Mouse (Mus musculus): ENCODE data around the gene Rps29. TPM values are rescaled to one million over a fixed set of nuclear protein-coding genes. Genes with fewer than 3 reads are reported as not detected.
"Not testable (repeated sequence)": the region's sequence is repeated elsewhere in the genome, so short reads cannot be mapped to it uniquely, and the experiment has no call there.

The Rps29 gene
- 755 and 1,361 TPM in 2 replicates for polyA plus RNA-seq (2012; ENCODE audit: insufficient read depth, insufficient read length, missing spikeins)

DNA sequence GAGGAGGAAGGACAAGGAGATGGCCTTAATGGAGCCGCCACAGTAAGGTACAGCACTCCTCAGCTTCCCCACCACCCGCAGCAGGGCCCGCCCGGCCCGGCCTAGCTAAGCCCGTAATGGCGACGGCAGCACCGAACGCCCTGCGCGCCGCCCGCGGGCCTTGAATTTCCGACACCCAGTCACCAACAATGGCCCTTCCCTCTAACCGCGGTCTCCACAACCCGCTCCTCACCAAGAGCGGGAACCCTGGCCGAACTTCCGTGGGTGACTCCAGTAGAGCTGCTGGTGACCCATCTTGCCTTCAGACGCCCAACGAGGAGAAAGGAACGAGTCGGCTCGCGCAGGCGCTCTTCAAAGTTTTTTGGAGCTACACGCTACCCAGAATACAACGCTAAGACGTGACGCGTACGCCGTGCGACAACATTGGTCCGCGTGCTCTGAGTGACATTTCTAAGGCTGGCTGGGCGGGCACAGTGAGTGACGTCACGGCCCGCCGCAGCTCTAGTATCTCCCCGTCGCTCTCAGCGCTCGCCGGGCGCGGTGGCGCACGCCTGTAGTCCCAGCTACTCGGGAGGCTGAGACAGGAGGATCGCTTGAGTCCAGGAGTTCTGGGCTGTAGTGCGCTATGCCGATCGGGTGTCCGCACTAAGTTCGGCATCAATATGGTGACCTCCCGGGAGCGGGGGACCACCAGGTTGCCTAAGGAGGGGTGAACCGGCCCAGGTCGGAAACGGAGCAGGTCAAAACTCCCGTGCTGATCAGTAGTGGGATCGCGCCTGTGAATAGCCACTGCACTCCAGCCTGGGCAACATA, at the start of gene Rps29:
Rps29 (minus strand) TSS at position 422 of the 813 bp plus-strand sequence.
- Histone ChIP-seq H3K27ac (replicated peaks; ENCODE audit: low read depth, low read length) (peak within 1 kb of the TSS; percentile 85), H3K4me3 (ENCODE audit: insufficient read depth, low read depth, low read length) (peak within 1 kb of the TSS; percentile 82)
- not testable (repeated sequence) for H3K4me1 ChIP-seq (ENCODE audit: control insufficient read depth, insufficient read depth, insufficient read length, low read length)

GRCm38 (mm10) chr12:69208520-69208919, 49.5 kb upstream of the Rps29 start:
- H3K4me3 ChIP-seq (ENCODE audit: insufficient read depth, low read depth, low read length), result no peak overlapping the region
- H3K27ac ChIP-seq (replicated peaks; ENCODE audit: low read depth, low read length), result no peak overlapping the region
- H3K4me1 ChIP-seq (ENCODE audit: control insufficient read depth, insufficient read depth, insufficient read length, low read length), result no peaks in the 10 kb centered on the region

DNA sequence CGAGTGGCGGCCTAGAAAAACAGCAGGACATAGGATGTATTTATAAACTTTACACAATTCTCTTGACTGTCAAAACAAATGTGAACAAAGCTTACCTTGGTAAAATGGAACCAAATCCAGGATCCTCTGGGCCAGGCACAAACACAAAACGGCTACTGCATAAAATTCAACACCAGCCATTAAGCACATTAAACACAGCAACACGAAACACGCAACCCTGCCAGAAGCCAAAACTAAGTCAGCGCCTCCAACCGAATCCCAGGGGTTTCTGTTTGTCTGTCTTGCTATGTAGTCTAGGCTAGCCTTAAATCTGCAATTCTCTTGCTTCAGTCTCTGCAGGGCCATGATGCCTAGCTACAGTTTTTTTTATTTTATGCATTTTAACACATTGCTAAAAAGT, 48.9 kb upstream of the Rps29 start:
- Histone ChIP-seq H3K4me1 (ENCODE audit: control insufficient read depth, insufficient read depth, insufficient read length, low read length) (no peaks in the 10 kb centered on the region), H3K27ac (replicated peaks; ENCODE audit: low read depth, low read length) (no peak overlapping the region), H3K4me3 (ENCODE audit: insufficient read depth, low read depth, low read length) (no peak overlapping the region)

DNA sequence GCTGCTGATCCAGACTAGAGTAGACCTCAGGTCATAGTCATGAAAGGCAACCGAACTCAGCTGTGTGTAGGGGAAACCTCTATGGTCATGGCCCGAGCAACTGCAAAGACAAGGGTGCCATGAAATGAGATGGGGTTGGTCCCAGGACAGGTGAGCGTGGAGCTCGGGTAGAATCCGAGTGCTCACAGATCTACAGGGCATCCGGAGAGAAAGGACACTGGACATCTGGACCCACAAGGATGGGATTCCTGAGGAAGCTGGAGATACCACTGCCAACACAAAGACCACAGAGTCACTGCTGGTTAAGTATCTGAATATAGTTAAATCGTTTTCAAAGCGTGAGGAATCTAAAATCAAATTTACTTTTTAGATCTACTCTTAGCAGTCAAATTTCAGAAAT, 48.4 kb upstream of the Rps29 start:
- Histone ChIP-seq H3K27ac (replicated peaks; ENCODE audit: low read depth, low read length) (no peak overlapping the region), H3K4me3 (ENCODE audit: insufficient read depth, low read depth, low read length) (no peak overlapping the region), H3K4me1 (ENCODE audit: control insufficient read depth, insufficient read depth, insufficient read length, low read length) (no peaks in the 10 kb centered on the region)

GRCm38 (mm10) chr12:69204052-69204833, 45.3 kb upstream of the Rps29 start, which contains the start of gene Gm49384:
Gm49384 (minus strand) TSS chr12:69204267.
- H3K27ac ChIP-seq (replicated peaks; ENCODE audit: low read depth, low read length), result no peak within 1 kb of the TSS
- no peaks in the 10 kb centered on the region for H3K4me1 ChIP-seq (ENCODE audit: control insufficient read depth, insufficient read depth, insufficient read length, low read length)

DNA sequence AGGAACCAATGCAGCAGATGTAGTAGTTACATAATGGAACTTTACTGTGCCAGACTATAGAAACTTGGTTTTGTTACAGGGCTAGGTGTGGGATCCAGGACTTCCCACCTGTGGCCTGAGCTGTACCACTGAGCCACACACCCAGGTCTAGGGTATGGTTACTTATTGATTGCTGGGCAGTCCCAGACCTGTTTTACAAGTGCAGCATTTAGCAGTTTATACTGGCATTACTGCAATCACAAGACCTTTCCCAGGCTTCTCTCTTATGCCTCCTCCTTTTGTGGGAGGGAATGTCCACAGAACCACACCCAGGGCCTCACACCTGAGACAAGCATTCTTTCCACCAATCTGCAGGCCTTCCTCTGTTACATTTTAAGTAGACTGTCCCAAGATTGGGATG, 40.0 kb upstream of the Rps29 start:
- no peak overlapping the region for H3K27ac ChIP-seq (replicated peaks; ENCODE audit: low read depth, low read length)
- H3K4me1 ChIP-seq (ENCODE audit: control insufficient read depth, insufficient read depth, insufficient read length, low read length), result peaks cover 5% of the 10 kb centered on the region; the same call in 1 of the 2 replicates
- H3K4me3 ChIP-seq (ENCODE audit: insufficient read depth, low read depth, low read length), result no peak overlapping the region

More at GRCm38 (mm10) chr12:69204052-69204833, 45.3 kb upstream of the Rps29 start, which contains the start of gene Gm49384:
- no peak within 1 kb of the TSS for H3K4me3 ChIP-seq (ENCODE audit: insufficient read depth, low read depth, low read length)

- Histone ChIP-seq H3K27ac (replicated peaks; ENCODE audit: low read depth, low read length) (peak within 1 kb of the TSS; percentile 74), H3K4me1 (ENCODE audit: control insufficient read depth, insufficient read depth, insufficient read length, low read length) (peaks cover 5% of the 10 kb centered on the region; the same call in 1 of the 2 replicates)
Observed at GRCm38 (mm10) chr12:69198164-69198535, 39.2 kb upstream of the Rps29 start, which contains the start of gene Dnaaf2. Dnaaf2 (minus strand) TSS chr12:69198429.

DNA sequence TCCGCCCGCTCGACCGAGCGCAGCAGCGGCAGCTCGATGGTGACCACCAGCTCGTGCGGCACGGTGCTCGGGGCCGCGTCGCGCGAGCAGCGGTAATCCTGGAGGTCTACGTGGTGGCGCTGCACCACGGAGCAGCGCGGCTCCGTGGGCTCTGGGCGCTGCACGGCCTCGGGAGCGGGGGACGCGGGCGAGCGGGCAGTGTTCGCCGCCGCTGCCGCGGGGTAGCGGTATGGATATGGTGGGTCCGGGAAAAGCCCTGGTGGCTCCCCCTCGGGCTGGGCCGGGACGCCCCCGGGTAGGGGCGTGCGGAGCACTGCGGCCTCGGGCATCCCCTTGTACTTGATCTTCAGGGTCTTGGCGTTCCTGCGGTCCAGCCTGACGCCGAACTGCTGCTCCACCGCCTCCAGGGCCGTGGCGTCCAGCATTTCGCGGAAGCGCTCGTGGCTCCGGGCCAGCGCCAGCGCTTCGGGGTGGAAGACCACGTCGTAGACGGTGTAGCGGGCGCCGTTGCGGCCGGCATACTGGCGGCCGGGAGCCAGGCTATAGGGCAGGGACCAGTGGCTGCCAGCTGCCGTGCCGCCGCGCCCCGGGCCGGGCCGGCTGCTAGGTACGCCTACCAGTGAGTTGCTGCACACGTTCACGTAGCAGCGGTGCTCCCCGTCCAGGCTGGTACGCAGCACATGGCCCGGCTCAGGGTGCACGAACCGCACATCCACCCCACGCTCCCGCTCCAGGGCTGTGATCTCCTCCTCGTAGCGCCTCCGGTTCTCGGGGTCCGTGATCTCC, 38.6 kb upstream of the Rps29 start:
- Histone ChIP-seq H3K4me3 (ENCODE audit: insufficient read depth, low read depth, low read length) (peak overlapping the region; percentile 91), H3K4me1 (ENCODE audit: control insufficient read depth, insufficient read depth, insufficient read length, low read length) (peaks cover 5% of the 10 kb centered on the region; the same call in 1 of the 2 replicates), H3K27ac (replicated peaks; ENCODE audit: low read depth, low read length) (peak overlapping the region; percentile 74)

More at GRCm38 (mm10) chr12:69198164-69198535, 39.2 kb upstream of the Rps29 start, which contains the start of gene Dnaaf2:
- peak within 1 kb of the TSS; percentile 91 for H3K4me3 ChIP-seq (ENCODE audit: insufficient read depth, low read depth, low read length)

DNA sequence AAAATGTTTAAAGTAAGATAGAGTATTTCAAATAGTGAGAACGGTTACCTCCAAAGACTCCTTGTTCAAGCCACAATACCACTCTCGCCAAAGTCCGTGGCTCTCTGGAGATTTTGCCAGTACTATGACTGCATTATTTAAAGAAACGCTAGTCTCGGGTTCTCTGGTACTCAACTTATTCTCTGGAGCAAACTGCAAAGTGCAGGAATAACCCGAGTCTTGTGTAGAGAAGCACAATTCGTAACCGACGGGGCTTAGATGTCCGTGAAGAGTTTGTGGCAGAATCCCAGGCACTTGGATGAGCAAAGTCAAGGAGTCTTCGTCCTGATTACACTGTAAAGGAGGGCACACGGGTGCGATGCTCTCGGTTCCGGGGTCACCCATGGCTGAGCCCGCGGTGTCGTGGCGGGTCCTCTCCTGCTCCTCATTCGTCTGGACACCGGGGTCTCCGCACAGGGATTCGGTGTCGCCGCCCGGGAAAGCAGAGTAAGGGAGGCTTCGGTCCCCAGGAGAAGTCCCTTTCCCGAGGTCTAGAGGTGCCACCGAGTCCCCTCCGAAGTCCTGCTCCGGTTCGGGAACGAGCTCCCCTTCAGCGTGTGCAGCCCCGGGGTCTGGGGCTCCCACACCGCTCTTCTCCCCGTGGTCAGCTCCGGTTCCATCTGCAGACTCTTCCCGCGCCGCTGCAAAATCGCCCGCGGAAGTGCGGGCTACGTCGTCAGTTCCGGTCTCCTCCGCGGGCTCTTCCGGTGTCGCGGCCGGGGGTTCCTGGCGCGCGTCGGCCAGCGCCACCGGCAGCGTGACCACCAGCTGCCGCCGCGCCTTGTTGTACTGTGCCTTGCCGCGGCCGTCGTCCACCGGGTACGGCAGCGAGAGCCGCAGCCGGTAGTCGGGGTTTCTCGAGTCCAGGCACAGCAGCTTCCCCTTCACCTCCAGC, 37.7 kb upstream of the Rps29 start, which contains the start of gene Gm49383:
Gm49383 (minus strand) TSS at position 661 of the 934 bp plus-strand sequence.
- peaks cover 5% of the 10 kb centered on the region; the same call in 1 of the 2 replicates for H3K4me1 ChIP-seq (ENCODE audit: control insufficient read depth, insufficient read depth, insufficient read length, low read length)
- H3K4me3 ChIP-seq (ENCODE audit: insufficient read depth, low read depth, low read length), result peak within 1 kb of the TSS; percentile 91
- peak within 1 kb of the TSS; percentile 74 for H3K27ac ChIP-seq (replicated peaks; ENCODE audit: low read depth, low read length)

- H3K27ac ChIP-seq (replicated peaks; ENCODE audit: low read depth, low read length), result no peak overlapping the region
Observed at GRCm38 (mm10) chr12:69192637-69193036, 33.7 kb upstream of the Rps29 start.

DNA sequence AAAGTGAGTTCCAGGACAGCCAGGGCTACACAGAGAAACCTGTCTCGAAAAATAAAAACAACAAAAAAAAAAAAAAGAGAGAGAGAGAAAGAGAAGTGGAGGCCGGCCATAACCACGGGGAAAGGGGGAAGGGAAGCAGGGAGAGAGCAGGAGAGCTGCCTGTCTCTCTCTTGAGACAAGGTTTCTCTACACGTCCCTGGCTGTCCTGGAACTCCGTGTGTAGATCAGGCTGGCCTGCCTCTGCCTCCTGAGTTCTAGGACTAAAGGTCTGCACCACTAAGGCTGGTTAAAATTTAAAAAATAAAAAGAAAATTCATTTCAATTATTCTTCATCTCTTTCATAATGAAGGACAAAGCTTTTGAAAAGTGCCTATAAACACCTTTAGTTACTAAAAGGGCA, 32.4 kb upstream of the Rps29 start:
- Histone ChIP-seq H3K27ac (replicated peaks; ENCODE audit: low read depth, low read length) (no peak overlapping the region), H3K4me1 (ENCODE audit: control insufficient read depth, insufficient read depth, insufficient read length, low read length) (peaks cover 6% of the 10 kb centered on the region)

More at GRCm38 (mm10) chr12:69192637-69193036, 33.7 kb upstream of the Rps29 start:
- peaks cover 2% of the 10 kb centered on the region; the same call in 1 of the 2 replicates for H3K4me1 ChIP-seq (ENCODE audit: control insufficient read depth, insufficient read depth, insufficient read length, low read length)
- no peak overlapping the region for H3K4me3 ChIP-seq (ENCODE audit: insufficient read depth, low read depth, low read length)

GRCm38 (mm10) chr12:69190522-69190921, 31.5 kb upstream of the Rps29 start:
- H3K27ac ChIP-seq (replicated peaks; ENCODE audit: low read depth, low read length), result no peak overlapping the region
- peaks cover 4% of the 10 kb centered on the region; the same call in 1 of the 2 replicates for H3K4me1 ChIP-seq (ENCODE audit: control insufficient read depth, insufficient read depth, insufficient read length, low read length)
- H3K4me3 ChIP-seq (ENCODE audit: insufficient read depth, low read depth, low read length), result no peak overlapping the region

More for the DNA sequence above, 32.4 kb upstream of the Rps29 start:
- no peak overlapping the region for H3K4me3 ChIP-seq (ENCODE audit: insufficient read depth, low read depth, low read length)

DNA sequence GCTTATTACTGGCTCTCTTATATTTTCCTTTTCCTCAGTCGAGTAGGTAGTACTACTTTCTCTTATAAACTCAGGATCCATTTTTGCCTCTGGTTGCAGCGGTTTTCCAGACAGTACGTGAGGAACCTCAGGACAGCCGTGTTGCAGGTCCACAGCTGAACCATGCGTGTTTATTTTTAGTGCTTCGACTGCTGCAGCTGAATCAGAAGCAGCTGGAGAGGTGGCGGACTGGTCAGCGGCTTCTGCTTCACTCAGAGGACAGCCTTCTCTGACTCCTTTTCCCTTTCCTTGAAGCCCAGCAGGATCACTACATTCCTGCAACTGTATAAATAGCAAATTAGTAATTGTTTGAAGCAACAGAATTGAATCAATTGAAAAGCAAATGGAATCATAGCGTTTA, 31.1 kb upstream of the Rps29 start:
- Histone ChIP-seq H3K4me3 (ENCODE audit: insufficient read depth, low read depth, low read length) (no peak overlapping the region), H3K27ac (replicated peaks; ENCODE audit: low read depth, low read length) (no peak overlapping the region), H3K4me1 (ENCODE audit: control insufficient read depth, insufficient read depth, insufficient read length, low read length) (peaks cover 4% of the 10 kb centered on the region; the same call in 1 of the 2 replicates)

Data from brown adipose tissue, adult 24 weeks (tissue).